ENCODE assay signal across 21 mouse cellular contexts in the genomic region with DNA sequence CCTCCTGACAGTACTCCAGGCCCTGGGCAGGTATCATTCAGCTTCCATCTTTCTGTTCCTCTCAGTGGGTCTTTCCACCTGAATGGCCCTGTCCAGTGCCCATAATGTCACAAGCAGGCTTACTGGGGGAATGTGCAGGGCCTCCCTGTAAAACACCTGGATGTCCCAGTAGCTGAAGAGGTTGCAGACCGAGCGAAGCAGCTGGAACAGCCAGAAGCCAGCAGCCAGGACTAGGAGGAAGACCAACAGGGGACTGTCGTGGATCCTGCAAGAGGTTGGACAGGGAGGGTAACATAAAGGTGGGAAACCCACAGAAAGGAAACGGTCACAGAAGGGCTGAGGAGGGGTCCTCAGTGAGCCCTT. TPM values are rescaled to one million over a fixed set of nuclear protein-coding genes. Genes with fewer than 3 reads are reported as not detected.
A peak's percentile ranks its signal among the peaks of the same experiment; 100 is the strongest.
DNase-seq lines count a peak whose midpoint lies in the region; ATAC-seq and TF ChIP-seq lines count a peak whose summit lies in the region.
"Had no signal": no experiment of that assay in that cellular context is flagged by ENCODE, and none has a peak within 500 bp of the region (broad histone marks: within the 10 kb centered on the region; RNA-seq: fewer than 3 reads in every experiment).

No protein-coding gene starts in this region.

- no peak overlapping the region for H3K9ac ChIP-seq in heart, adult 2 months (ENCODE audit: low read depth, low read length)
- H3K9ac ChIP-seq in liver, embryonic 11.5 days (ENCODE audit: low read depth, low read length) = no peak overlapping the region
- no peak overlapping the region for H3K9ac ChIP-seq in ES-Bruce4 (ENCODE audit: low read depth, poor library complexity, severe bottlenecking)
- H3K9ac ChIP-seq in liver, embryonic 14.5 days (replicated peaks) = no peak overlapping the region
- H3K9ac ChIP-seq: forebrain, postnatal 0 days; lung, embryonic 14.5 days; neural tube, embryonic 15.5 days; stomach, embryonic 15.5 days had no signal

- no peaks in the 10 kb centered on the region for H3K79me2 ChIP-seq in heart, adult 2 months (replicated peaks; ENCODE audit: control insufficient read depth, insufficient read depth, low read length)

- H3K4me3 ChIP-seq in heart, embryonic 10.5 days = no peak overlapping the region
- no peak overlapping the region for H3K4me3 ChIP-seq in heart, adult 2 months
- no peak overlapping the region for H3K4me3 ChIP-seq in liver, embryonic 11.5 days (ENCODE audit: low read depth, low read length)
- H3K4me3 ChIP-seq in ES-Bruce4 (ENCODE audit: low read depth, low read length) = peak overlapping the region; percentile 45
- no peak overlapping the region for H3K4me3 ChIP-seq in liver, embryonic 14.5 days (ENCODE audit: insufficient read depth in 1 of 2, low read depth in 2 of 2, low read length in 2 of 2)
- H3K4me3 ChIP-seq: embryonic facial prominence, embryonic 10.5 days; neural tube, embryonic 15.5 days; stomach, embryonic 15.5 days had no signal

- peak overlapping the region; percentile 72 for H3K27ac ChIP-seq in heart, embryonic 10.5 days
- no peak overlapping the region; the same call in 1 of the 2 replicates for H3K27ac ChIP-seq in heart, adult 2 months
- no peak overlapping the region for H3K27ac ChIP-seq in liver, embryonic 11.5 days (ENCODE audit: low read depth, low read length)
- H3K27ac ChIP-seq in ES-Bruce4 (ENCODE audit: insufficient read depth, low read length) = peak overlapping the region; percentile 52
- no peak overlapping the region for H3K27ac ChIP-seq in liver, embryonic 14.5 days
- H3K27ac ChIP-seq: embryonic facial prominence, embryonic 10.5 days; hindbrain, postnatal 0 days; neural tube, embryonic 15.5 days; stomach, embryonic 15.5 days had no signal

- H3K36me3 ChIP-seq in heart, embryonic 10.5 days = 0 out of 2 replicates have a peak, but pooled peaks cover 5% of the 10 kb centered on the region
- no peaks in the 10 kb centered on the region for H3K36me3 ChIP-seq in heart, adult 2 months (ENCODE audit: control insufficient read depth, insufficient read depth, low read length)
- H3K36me3 ChIP-seq in liver, embryonic 11.5 days (ENCODE audit: control insufficient read depth, insufficient read depth, low read length) = no peaks in the 10 kb centered on the region
- no peaks in the 10 kb centered on the region for H3K36me3 ChIP-seq in ES-Bruce4 (ENCODE audit: control insufficient read depth, insufficient read depth, low read length, poor library complexity, severe bottlenecking)
- H3K36me3 ChIP-seq in liver, embryonic 14.5 days (replicated peaks; ENCODE audit: control insufficient read depth, insufficient read depth, low read depth) = no peaks in the 10 kb centered on the region
- H3K36me3 ChIP-seq: embryonic facial prominence, embryonic 10.5 days; neural tube, embryonic 15.5 days; stomach, embryonic 15.5 days had no signal

- H3K4me1 ChIP-seq in heart, embryonic 10.5 days = peaks cover 62% of the 10 kb centered on the region
- H3K4me1 ChIP-seq in heart, adult 2 months (ENCODE audit: control insufficient read depth, insufficient read depth, low read length) = peaks cover 8% of the 10 kb centered on the region
- peaks cover 24% of the 10 kb centered on the region for H3K4me1 ChIP-seq in liver, embryonic 11.5 days (replicated peaks; ENCODE audit: control insufficient read depth, insufficient read depth, low read length)
- H3K4me1 ChIP-seq in ES-Bruce4 (ENCODE audit: control insufficient read depth, insufficient read depth, low read length) = peaks cover 6% of the 10 kb centered on the region
- H3K4me1 ChIP-seq in liver, embryonic 14.5 days (replicated peaks; ENCODE audit: control insufficient read depth in 2 of 2, insufficient read depth in 2 of 2, low read length in 1 of 2) = peaks cover 5 to 18% of the 10 kb centered on the region in 2 experiments; a peak in 3 of 4 replicates

- intact Hi-C loops in heart, adult 2 months (cut with DNase I) = loop anchor here (5.0 kb wide), 1 partner anchor 32 kb away; no protein-coding TSS in a partner anchor

- no peaks in the 10 kb centered on the region for H3K9me3 ChIP-seq in heart, embryonic 10.5 days
- no peaks in the 10 kb centered on the region for H3K9me3 ChIP-seq in liver, embryonic 11.5 days (ENCODE audit: control insufficient read depth, low read length)
- H3K9me3 ChIP-seq in ES-Bruce4 (replicated peaks; ENCODE audit: control insufficient read depth, insufficient read depth, low read length, poor library complexity, severe bottlenecking) = no peaks in the 10 kb centered on the region
- no peaks in the 10 kb centered on the region for H3K9me3 ChIP-seq in liver, embryonic 14.5 days (ENCODE audit: control insufficient read depth, low read length)
- H3K9me3 ChIP-seq: embryonic facial prominence, embryonic 10.5 days; neural tube, embryonic 15.5 days; stomach, embryonic 15.5 days had no signal

- no peak for DNase-seq in heart, embryonic 10.5 days (ENCODE audit: low spot score)
- no peak for DNase-seq in heart, adult 2 months
- no peak for DNase-seq in liver, embryonic 11.5 days (ENCODE audit: low spot score)
- DNase-seq in liver = no peak
- no peak for DNase-seq in liver, embryonic 14.5 days (ENCODE audit: low read depth in 3 of 3, low spot score in 3 of 3)
- DNase-seq in adrenal gland, postnatal 14 days = no peak
- no peak for DNase-seq in lung, adult 18-20 months
- DNase-seq: cerebellum, adult 11 months; cerebellum, adult 9-11 months; forebrain, postnatal 0 days; gastrocnemius, postnatal 14 days; layer of hippocampus, postnatal 36 days had no signal

- peak overlapping the region; percentile 0; the same call in 1 of the 2 replicates for H3K4me2 ChIP-seq in liver, embryonic 11.5 days
- H3K4me2 ChIP-seq in liver, embryonic 14.5 days (ENCODE audit: low read depth) = peak overlapping the region; percentile 14
- H3K4me2 ChIP-seq: lung, embryonic 14.5 days; neural tube, embryonic 15.5 days; stomach, embryonic 15.5 days had no signal

- no peak for TF ChIP-seq EP300 in heart, adult 2 months (IDR thresholded peaks at IDR 0.05; ENCODE audit: insufficient read depth, low read depth, low read length)
- no peak for TF ChIP-seq EP300 in ES-Bruce4 (IDR thresholded peaks at IDR 0.05; ENCODE audit: insufficient read depth, low read depth, low read length)
- no peak for TF ChIP-seq EP300 in liver, embryonic 14.5 days (IDR thresholded peaks at IDR 0.05; ENCODE audit: low read depth)

- peaks cover 46% of the 10 kb centered on the region for H3K27me3 ChIP-seq in heart, embryonic 10.5 days (ENCODE audit: insufficient read depth, poor library complexity, severe bottlenecking)
- no peaks in the 10 kb centered on the region for H3K27me3 ChIP-seq in heart, adult 2 months (ENCODE audit: control insufficient read depth, insufficient read depth, low read length)
- H3K27me3 ChIP-seq in liver, embryonic 11.5 days (replicated peaks; ENCODE audit: control insufficient read depth, insufficient read depth, low read length) = peaks cover 42% of the 10 kb centered on the region
- H3K27me3 ChIP-seq in ES-Bruce4 (ENCODE audit: control insufficient read depth, insufficient read depth, low read length, poor library complexity, severe bottlenecking) = no peaks in the 10 kb centered on the region
- H3K27me3 ChIP-seq in liver, embryonic 14.5 days (ENCODE audit: control insufficient read depth, insufficient read depth, low read length) = peaks cover 25% of the 10 kb centered on the region

- WGBS in heart, embryonic 10.5 days = 79% methylated on average over 4 of the region's 4 CpGs
- WGBS in heart, adult 2 months = 88% methylated on average over 4 of the region's 4 CpGs
- WGBS in liver, embryonic 11.5 days = 77% methylated on average over 4 of the region's 4 CpGs
- WGBS in liver, embryonic 14.5 days (ENCODE audit: insufficient replicate concordance) = 63% methylated on average over 4 of the region's 4 CpGs

- ATAC-seq in liver, embryonic 11.5 days (replicated peaks; ENCODE audit: low FRiP score) = no peak
- ATAC-seq in liver, embryonic 14.5 days (ENCODE audit: insufficient read depth) = no peak
- ATAC-seq: forebrain, postnatal 0 days; hindbrain, postnatal 0 days; intestine, embryonic 16.5 days had no signal

- TF ChIP-seq POLR2A in heart, adult 2 months (IDR thresholded peaks at IDR 0.05; ENCODE audit: insufficient read depth, low read depth, low read length) = no peak
- no peak for TF ChIP-seq POLR2A in ES-Bruce4 (IDR thresholded peaks at IDR 0.05; ENCODE audit: insufficient read depth, low read length)

- no peak for TF ChIP-seq CTCF in heart, adult 2 months (IDR thresholded peaks at IDR 0.05)
- no peak for TF ChIP-seq CTCF in ES-Bruce4 (IDR thresholded peaks at IDR 0.05; ENCODE audit: low read depth, low read length)
- TF ChIP-seq CTCF in liver, embryonic 14.5 days (IDR thresholded peaks at IDR 0.05; ENCODE audit: low read depth) = no peak

RNA-seq across cellular contexts. Expression of a gene that starts 2.3 kb away (rescaled TPM):
- 1.2 and 2.3 TPM in 2 replicates for polyA plus RNA-seq in heart, embryonic 10.5 days (2016; fragmentation: Nextera tagmentation; extraction: Ambion mirVana)
- 1 to 10 TPM in 1 of 2 experiments, under 1 TPM in 1; 0.89 to 1.1 TPM for total RNA-seq in heart, adult 2 months (2021)
- polyA plus RNA-seq in heart, adult 2 months (2012; rRNA removed) = 2.2 and 2.3 TPM in 2 replicates
- 0.75 and 1.0 TPM in 2 replicates for polyA plus RNA-seq in liver, embryonic 11.5 days (2014; fragmentation: Nextera tagmentation; extraction: Ambion mirVana)
- polyA plus RNA-seq in ES-Bruce4 (2011; ENCODE audit: insufficient read depth, insufficient read length, low read depth, missing spikeins) = 10.3 and 10.6 TPM in 2 replicates
- 0.42 and 0.57 TPM in 2 replicates for polyA plus RNA-seq in liver, embryonic 14.5 days (2012; rRNA removed)
- polyA plus RNA-seq in liver, embryonic 14.5 days (2014; fragmentation: Nextera tagmentation; extraction: Ambion mirVana) = 0.14 and 0.35 TPM in 2 replicates
- 0.41 and 0.60 TPM in 2 replicates for total RNA-seq in adrenal gland, postnatal 14 days (2021)

RNA-seq across cellular contexts. Expression of a gene that starts 3.8 kb away (rescaled TPM):
- 62.7 and 81.3 TPM in 2 replicates for polyA plus RNA-seq in heart, embryonic 10.5 days (2016; fragmentation: Nextera tagmentation; extraction: Ambion mirVana)
- total RNA-seq in heart, adult 2 months (2021) = 10 to 100 TPM; 81.2 to 89.8 TPM
- polyA plus RNA-seq in heart, adult 2 months (2012; rRNA removed) = 148 and 151 TPM in 2 replicates
- polyA plus RNA-seq in liver, embryonic 11.5 days (2014; fragmentation: Nextera tagmentation; extraction: Ambion mirVana) = 54.6 and 55.2 TPM in 2 replicates
- polyA plus RNA-seq in ES-Bruce4 (2011; ENCODE audit: insufficient read depth, insufficient read length, low read depth, missing spikeins) = 28.8 and 29.6 TPM in 2 replicates
- 16.9 and 20.4 TPM in 2 replicates for polyA plus RNA-seq in liver, embryonic 14.5 days (2012; rRNA removed)
- 18.0 and 19.5 TPM in 2 replicates for polyA plus RNA-seq in liver, embryonic 14.5 days (2014; fragmentation: Nextera tagmentation; extraction: Ambion mirVana)
- 80.9 and 92.2 TPM in 2 replicates for total RNA-seq in adrenal gland, postnatal 14 days (2021)

RNA-seq across cellular contexts. Expression of a gene that starts 23.6 kb away (rescaled TPM):
- polyA plus RNA-seq in heart, embryonic 10.5 days (2016; fragmentation: Nextera tagmentation; extraction: Ambion mirVana) = 0.11 TPM in 1 of 2 replicates, not detected in the other
- total RNA-seq in heart, adult 2 months (2021) = under 1 TPM in 1 of 2 experiments, not detected in 1; 0.14 TPM
- polyA plus RNA-seq in heart, adult 2 months (2012; rRNA removed) = 0.32 and 0.59 TPM in 2 replicates
- polyA plus RNA-seq in liver, embryonic 11.5 days (2014; fragmentation: Nextera tagmentation; extraction: Ambion mirVana) = 0.19 TPM in 1 of 2 replicates, not detected in the other
- polyA plus RNA-seq in ES-Bruce4 (2011; ENCODE audit: insufficient read depth, insufficient read length, low read depth, missing spikeins) = 0.88 TPM in 1 of 2 replicates, not detected in the other
- not detected in 2 replicates for polyA plus RNA-seq in liver, embryonic 14.5 days (2012; rRNA removed)
- not detected in 2 replicates for polyA plus RNA-seq in liver, embryonic 14.5 days (2014; fragmentation: Nextera tagmentation; extraction: Ambion mirVana)
- 1.1 TPM in 1 of 2 replicates, not detected in the other for total RNA-seq in adrenal gland, postnatal 14 days (2021)
- total RNA-seq: common myeloid progenitor, adult 5-6 weeks; forebrain, postnatal 0 days; hematopoietic stem cell, adult 5-6 weeks had no signal
- polyA plus RNA-seq: lung, embryonic 14.5 days had no signal

RNA-seq across cellular contexts. Expression of a gene that starts 25.0 kb away (rescaled TPM):
- 23.2 and 40.8 TPM in 2 replicates for polyA plus RNA-seq in heart, embryonic 10.5 days (2016; fragmentation: Nextera tagmentation; extraction: Ambion mirVana)
- 10 to 100 TPM; 23.5 to 24.4 TPM for total RNA-seq in heart, adult 2 months (2021)
- 26.3 and 30.7 TPM in 2 replicates for polyA plus RNA-seq in heart, adult 2 months (2012; rRNA removed)
- 6.4 and 7.2 TPM in 2 replicates for polyA plus RNA-seq in liver, embryonic 11.5 days (2014; fragmentation: Nextera tagmentation; extraction: Ambion mirVana)
- polyA plus RNA-seq in ES-Bruce4 (2011; ENCODE audit: insufficient read depth, insufficient read length, low read depth, missing spikeins) = 1.1 and 1.2 TPM in 2 replicates
- 1.3 and 1.4 TPM in 2 replicates for polyA plus RNA-seq in liver, embryonic 14.5 days (2012; rRNA removed)
- 1.5 TPM in 2 replicates for polyA plus RNA-seq in liver, embryonic 14.5 days (2014; fragmentation: Nextera tagmentation; extraction: Ambion mirVana)
- 16.8 and 18.3 TPM in 2 replicates for total RNA-seq in adrenal gland, postnatal 14 days (2021)
- total RNA-seq: hematopoietic stem cell, adult 5-6 weeks had no signal

RNA-seq across cellular contexts. Expression of a gene that starts 33.7 kb away (rescaled TPM):
- 33.9 and 37.4 TPM in 2 replicates for polyA plus RNA-seq in heart, embryonic 10.5 days (2016; fragmentation: Nextera tagmentation; extraction: Ambion mirVana)
- 10 to 100 TPM; 19.9 to 21.7 TPM for total RNA-seq in heart, adult 2 months (2021)
- 42.7 and 51.8 TPM in 2 replicates for polyA plus RNA-seq in heart, adult 2 months (2012; rRNA removed)
- 25.2 and 25.9 TPM in 2 replicates for polyA plus RNA-seq in liver, embryonic 11.5 days (2014; fragmentation: Nextera tagmentation; extraction: Ambion mirVana)
- 30.9 and 34.0 TPM in 2 replicates for polyA plus RNA-seq in ES-Bruce4 (2011; ENCODE audit: insufficient read depth, insufficient read length, low read depth, missing spikeins)
- polyA plus RNA-seq in liver, embryonic 14.5 days (2012; rRNA removed) = 9.9 and 10.3 TPM in 2 replicates
- 8.2 and 8.9 TPM in 2 replicates for polyA plus RNA-seq in liver, embryonic 14.5 days (2014; fragmentation: Nextera tagmentation; extraction: Ambion mirVana)
- 38.5 and 38.7 TPM in 2 replicates for total RNA-seq in adrenal gland, postnatal 14 days (2021)

Comparison
In these comparisons a context has a peak if more than half of its experiments do, and no peak if none do; other contexts are left out.
1. H3K27ac ChIP-seq: peak in heart, embryonic 10.5 days (single experiment) and ES-Bruce4 (single experiment); none in heart, adult 2 months (single experiment), liver, embryonic 11.5 days (single experiment) and liver, embryonic 14.5 days (single experiment).